Mouse (Mus musculus): ENCODE data around the gene Cep295nl.
"Not testable (repeated sequence)": the region's sequence is repeated elsewhere in the genome, so short reads cannot be mapped to it uniquely, and the experiment has no call there.

Cep295nl gene

GRCm38 (mm10) chr11:118342400-118342981 lies at the start of gene Cep295nl:
Gene Cep295nl, minus strand, starts transcription at chr11:118342500.
- no peak for DNase-seq (ENCODE audit: low spot score in 2 of 2)

- DNase-seq (ENCODE audit: low spot score in 2 of 2): not testable (repeated sequence)
These were observed 45.5 kb upstream of the Cep295nl start for GRCm38 (mm10) chr11:118387816-118388215.

GRCm38 (mm10) chr11:118379251-118380009 lies 37.1 kb upstream of the Cep295nl start:
- DNase-seq (ENCODE audit: low spot score in 2 of 2): peak; percentile 85 to 92

DNA sequence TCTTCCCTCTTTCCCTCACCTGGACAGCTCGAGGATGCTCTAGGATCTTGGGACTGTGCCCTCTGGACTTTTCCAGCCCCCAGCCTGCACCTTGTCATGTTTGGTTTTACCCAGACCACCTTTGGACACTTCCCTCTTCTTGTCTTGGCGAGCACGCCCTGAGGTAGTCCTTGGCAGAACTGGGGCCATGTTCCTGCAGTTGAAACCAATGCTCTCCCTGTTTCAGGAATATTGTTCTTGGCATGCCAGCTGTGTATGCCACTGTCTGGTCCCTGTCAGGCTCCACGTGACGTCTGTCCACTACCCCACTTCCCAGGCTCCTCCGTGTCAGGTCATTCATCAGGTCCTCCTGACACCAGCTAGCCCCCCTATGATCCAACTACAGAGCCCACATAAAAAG lies 36.4 kb upstream of the Cep295nl start:
- no peak for DNase-seq (ENCODE audit: low spot score in 2 of 2)

GRCm38 (mm10) chr11:118376323-118376722 lies 34.0 kb upstream of the Cep295nl start:
- DNase-seq (ENCODE audit: low spot score in 2 of 2): not testable (repeated sequence)

GRCm38 (mm10) chr11:118375881-118376280 lies 33.6 kb upstream of the Cep295nl start:
- DNase-seq (ENCODE audit: low spot score in 2 of 2): no peak

GRCm38 (mm10) chr11:118375461-118375860 lies 33.2 kb upstream of the Cep295nl start:
- DNase-seq (ENCODE audit: low spot score in 2 of 2): no peak

GRCm38 (mm10) chr11:118375006-118375405 lies 32.7 kb upstream of the Cep295nl start:
- no peak for DNase-seq (ENCODE audit: low spot score in 2 of 2)

DNA sequence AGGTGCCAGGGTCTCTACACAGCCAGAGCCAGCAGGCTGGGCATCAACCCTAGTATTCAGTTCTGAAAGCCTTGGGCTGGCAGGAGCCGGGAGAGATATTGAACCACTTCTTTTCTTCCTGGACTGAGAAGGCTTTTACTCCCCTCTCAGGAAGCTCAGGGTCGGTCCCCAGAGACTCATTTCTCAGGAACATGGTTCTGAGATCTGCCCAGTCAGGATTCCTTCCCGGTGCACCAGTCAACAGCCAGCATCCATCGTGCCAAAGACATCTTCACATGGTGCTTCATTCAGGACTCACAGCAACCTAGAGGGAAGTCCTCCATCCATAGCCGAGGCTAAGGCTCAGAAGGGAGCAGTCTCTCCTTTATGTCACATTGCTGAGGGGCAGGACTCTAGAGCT lies 32.2 kb upstream of the Cep295nl start:
- no peak for DNase-seq (ENCODE audit: low spot score in 2 of 2)

DNA sequence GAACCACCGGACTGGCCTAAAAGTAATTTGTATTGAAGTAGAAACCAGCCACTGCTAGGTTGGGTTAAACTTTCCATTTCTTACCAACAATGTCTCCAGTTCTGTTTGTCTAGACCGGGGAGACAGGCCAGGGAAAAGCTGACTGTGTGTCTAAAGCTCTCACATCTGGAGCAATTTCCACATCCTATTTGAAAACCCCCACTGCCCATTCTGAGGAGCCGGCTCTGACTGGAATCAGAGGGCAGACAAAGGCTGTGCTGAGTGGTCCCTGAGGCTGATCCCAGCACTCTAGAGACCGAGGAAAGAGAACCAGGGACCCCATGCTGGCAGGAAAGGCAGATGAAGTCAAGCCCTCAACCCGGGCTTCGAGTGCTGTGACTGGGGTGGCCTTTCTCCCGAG lies 30.3 kb upstream of the Cep295nl start:
- no peak for DNase-seq (ENCODE audit: low spot score in 2 of 2)

DNA sequence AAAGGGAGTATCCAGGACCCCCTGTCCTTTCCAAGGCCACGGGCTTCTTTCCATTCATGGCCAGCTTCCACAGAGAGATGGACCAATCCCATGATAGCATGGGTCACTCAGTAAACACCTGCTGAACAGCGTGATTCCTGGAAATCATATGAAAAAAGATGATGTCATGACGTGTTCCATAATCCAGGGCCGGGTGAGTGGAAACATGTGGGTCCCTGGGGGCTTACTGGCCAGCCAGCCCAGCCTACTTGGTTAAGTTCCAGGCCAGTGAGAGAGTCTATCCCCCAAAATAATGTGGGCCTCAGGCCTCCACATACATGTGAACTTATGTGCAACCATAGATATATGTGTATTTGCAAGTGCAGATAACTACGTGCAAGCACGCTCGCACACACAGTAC lies 29.6 kb upstream of the Cep295nl start:
- no peak for DNase-seq (ENCODE audit: low spot score in 2 of 2)

DNA sequence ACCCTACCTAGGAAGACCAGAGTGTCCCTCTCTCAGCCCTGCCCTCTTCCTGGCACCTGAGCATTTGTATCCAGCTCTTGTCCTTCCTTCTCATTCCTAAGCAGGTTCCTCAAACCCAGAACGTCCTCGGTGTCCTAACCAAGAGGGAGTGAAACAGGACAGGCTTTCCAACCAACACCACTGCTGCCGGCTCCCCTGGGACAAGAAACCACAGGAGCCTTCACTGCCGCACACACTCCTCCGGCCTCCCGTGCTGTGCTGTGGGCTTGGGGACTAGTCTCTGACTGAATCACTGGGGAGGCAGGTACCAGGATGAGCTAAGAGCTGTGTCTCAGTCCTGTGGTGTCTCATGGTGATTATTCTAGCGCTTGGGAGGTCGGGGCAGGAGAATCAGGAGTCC lies 27.4 kb upstream of the Cep295nl start:
- no peak for DNase-seq (ENCODE audit: low spot score in 2 of 2)

GRCm38 (mm10) chr11:118369251-118369650 lies 27.0 kb upstream of the Cep295nl start:
- DNase-seq (ENCODE audit: low spot score in 2 of 2): no peak

GRCm38 (mm10) chr11:118368330-118368729 lies 26.0 kb upstream of the Cep295nl start:
- no peak for DNase-seq (ENCODE audit: low spot score in 2 of 2)

DNA sequence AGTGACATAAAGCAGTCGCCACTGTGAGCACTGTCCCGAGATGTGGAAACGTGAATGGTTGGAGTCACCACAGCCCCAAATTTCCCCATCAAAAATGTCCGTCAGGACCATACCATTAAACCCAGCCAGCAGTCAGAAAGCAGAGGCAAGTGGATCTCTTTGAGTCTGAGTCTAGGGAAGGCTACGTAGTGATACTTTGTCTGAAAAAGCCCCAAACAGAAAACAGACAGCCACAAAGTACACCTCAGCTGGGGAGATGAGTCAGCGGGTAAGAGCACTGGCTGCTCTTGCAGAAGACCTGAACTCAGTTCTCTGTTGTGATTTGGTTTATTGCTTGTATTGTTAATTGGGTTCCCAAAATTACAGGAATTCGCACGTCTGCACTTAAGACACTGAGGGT lies 24.3 kb upstream of the Cep295nl start:
- no peak for DNase-seq (ENCODE audit: low spot score in 2 of 2)

GRCm38 (mm10) chr11:118366108-118366507 lies 23.8 kb upstream of the Cep295nl start:
- DNase-seq (ENCODE audit: low spot score in 2 of 2): no peak

- no peak for DNase-seq (ENCODE audit: low spot score in 2 of 2)
These were observed 22.9 kb upstream of the Cep295nl start for GRCm38 (mm10) chr11:118365171-118365570.

DNA sequence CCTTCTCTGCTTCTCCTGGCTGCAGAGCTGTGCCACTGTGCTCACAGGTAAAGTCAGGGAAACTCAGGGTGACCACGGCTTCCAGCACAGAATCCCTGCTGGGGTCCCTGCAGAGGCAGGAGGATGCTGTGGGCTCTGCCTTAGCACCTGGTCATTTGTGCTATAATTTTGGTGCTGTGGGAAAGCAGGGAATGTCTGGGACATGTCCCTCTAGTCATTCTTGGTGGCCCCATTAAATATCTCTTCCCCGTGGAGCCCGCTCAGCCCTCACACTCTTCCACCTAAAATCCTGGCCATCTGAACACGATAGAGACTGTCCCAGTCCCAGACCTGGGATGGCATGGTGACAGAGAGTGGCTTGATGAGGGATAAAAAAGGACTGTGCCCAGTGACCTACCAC lies 21.7 kb upstream of the Cep295nl start:
- no peak for DNase-seq (ENCODE audit: low spot score in 2 of 2)

- DNase-seq (ENCODE audit: low spot score in 2 of 2): no peak
These were observed 20.7 kb upstream of the Cep295nl start for GRCm38 (mm10) chr11:118362971-118363518.

DNA sequence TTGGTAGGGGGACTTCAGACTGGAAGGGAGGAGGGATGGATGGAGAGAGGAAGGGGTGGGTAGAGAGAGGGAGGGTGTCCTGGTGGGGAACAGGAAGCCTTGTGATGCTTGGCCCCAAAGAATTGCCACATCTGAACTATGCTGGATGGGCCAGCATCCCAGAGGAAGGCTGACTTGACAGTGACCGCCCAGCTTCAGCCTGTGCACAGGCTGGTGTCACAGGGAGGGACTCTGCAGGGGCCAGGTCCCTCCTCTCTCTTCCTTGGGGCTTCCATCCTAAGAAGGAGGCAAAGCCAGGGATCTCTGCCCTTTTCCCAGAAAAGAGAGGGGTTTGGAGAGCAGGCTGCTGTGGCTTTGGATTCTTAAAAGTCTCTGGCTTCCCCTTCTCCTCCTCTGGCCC lies 20.2 kb upstream of the Cep295nl start:
- no peak for DNase-seq (ENCODE audit: low spot score in 2 of 2)

GRCm38 (mm10) chr11:118360907-118361341 lies 18.6 kb upstream of the Cep295nl start:
- no peak for DNase-seq (ENCODE audit: low spot score in 2 of 2)

- DNase-seq (ENCODE audit: low spot score in 2 of 2): no peak
These were observed 18.2 kb upstream of the Cep295nl start for GRCm38 (mm10) chr11:118360491-118360890.

GRCm38 (mm10) chr11:118355640-118356039 lies 13.3 kb upstream of the Cep295nl start, which contains the start of gene Timp2:
Gene Timp2, minus strand, starts transcription at chr11:118355740.
- no peak for DNase-seq (ENCODE audit: low spot score in 2 of 2)
